Mouse (Mus musculus): ENCODE results near the gene Mrpl47. TPM values are rescaled to one million over a fixed set of nuclear protein-coding genes. Genes with fewer than 3 reads are reported as not detected.

Mrpl47 gene
- total RNA-seq, 2 experiments from 2014 or later = 35.5 to 37.9 TPM

Other genes with a start within 250 kb of the Mrpl47 start
- gene Kcnmb3, start 245.4 kb downstream of the Mrpl47 start, total RNA-seq (2021) = 1 to 10 TPM in 1 of 2 experiments, under 1 TPM in 1; 0.17 to 2.0 TPM
- 10 to 100 TPM; 41.8 TPM for gene Zfp639, start 227.3 kb downstream of the Mrpl47 start, total RNA-seq (2021)
- 10 to 100 TPM; 61.0 to 62.5 TPM for gene Mfn1, start 208.1 kb downstream of the Mrpl47 start, total RNA-seq (2021)
- gene Gnb4, start 121.0 kb downstream of the Mrpl47 start, total RNA-seq (2021) = 10 to 100 TPM; 53.5 to 60.0 TPM
- gene Actl6a, start 31.3 kb downstream of the Mrpl47 start, total RNA-seq (2021) = 10 to 100 TPM; 60.0 to 64.9 TPM
- 100 to 1,000 TPM; 261 to 291 TPM for gene Ndufb5, start 615 bp downstream of the Mrpl47 start, total RNA-seq (2021)
- 1 to 10 TPM; 7.0 to 8.0 TPM for gene Usp13, start 79.9 kb upstream of the Mrpl47 start, total RNA-seq (2021)

Data from adrenal gland, postnatal 4 days (tissue).